Mouse (Mus musculus) hindbrain, embryonic 13.5 days (tissue): ENCODE data around the gene Olfr145. TPM values are rescaled to one million over a fixed set of nuclear protein-coding genes. Genes with fewer than 3 reads are reported as not detected.

Experiments
- ATAC-seq: fragments of 200-750 bp; cut with Nextera tagmentation; 2 replicates; pipeline ENCODE4 v1.8.0; 2017; ENCODE audit warnings: moderate TSS enrichment; ENCODE audit not compliant: low FRiP score
- H3K27ac ChIP-seq: fragments of 300-500 bp; sonication (generic); 2 replicates; pipeline ENCODE4 v1.5.1; 2015; ENCODE audit warnings: inconsistent platforms, mild to moderate bottlenecking, moderate library complexity
- H3K27me3 ChIP-seq: fragments of 300-500 bp; sonication (generic); 2 replicates; pipeline ENCODE4 v1.6.1; 2015; ENCODE audit warnings: mild to moderate bottlenecking, inconsistent platforms
- H3K36me3 ChIP-seq: fragments of 300-500 bp; sonication (generic); 2 replicates; pipeline ENCODE4 v1.6.1; 2015; ENCODE audit warnings: mild to moderate bottlenecking, inconsistent platforms
- H3K4me1 ChIP-seq: fragments of 300-500 bp; sonication (generic); replicated peaks from 2 replicates; pipeline ENCODE4 v1.6.1; 2015; ENCODE audit warnings: inconsistent platforms
- H3K4me2 ChIP-seq: fragments of 300-500 bp; sonication (generic); 2 replicates; pipeline ENCODE4 v1.6.1; 2015; ENCODE audit warnings: inconsistent platforms, mild to moderate bottlenecking, moderate library complexity
- H3K4me3 ChIP-seq: fragments of 300-500 bp; sonication (generic); 2 replicates; pipeline ENCODE4 v1.5.1; 2015; ENCODE audit warnings: mild to moderate bottlenecking, inconsistent platforms
- H3K9ac ChIP-seq: fragments of 300-500 bp; sonication (generic); 2 replicates; pipeline ENCODE4 v1.6.1; 2015; ENCODE audit warnings: mild to moderate bottlenecking, inconsistent platforms
- H3K9me3 ChIP-seq: fragments of 300-500 bp; sonication (generic); 2 replicates; pipeline ENCODE4 v1.6.1; 2016; ENCODE audit warnings: inconsistent platforms
- WGBS: fragments of 180-500 bp; shearing (Covaris S2); methylation state at CpG from one replicate; pipeline ENCODE4 v1.1.7; 2015; 5-methylcytosine and 5-hydroxymethylcytosine counted together
- polyA plus RNA-seq: library from polyadenylated mRNA; unstranded; fragments of >200 nt; fragmentation: Nextera tagmentation; extraction: Ambion mirVana; gene quantifications from 2 replicates; pipeline ENCODE4 v1.2.1, GENCODE M21; 2015

The Olfr145 gene
- polyA plus RNA-seq = not detected in 2 replicates

DNA sequence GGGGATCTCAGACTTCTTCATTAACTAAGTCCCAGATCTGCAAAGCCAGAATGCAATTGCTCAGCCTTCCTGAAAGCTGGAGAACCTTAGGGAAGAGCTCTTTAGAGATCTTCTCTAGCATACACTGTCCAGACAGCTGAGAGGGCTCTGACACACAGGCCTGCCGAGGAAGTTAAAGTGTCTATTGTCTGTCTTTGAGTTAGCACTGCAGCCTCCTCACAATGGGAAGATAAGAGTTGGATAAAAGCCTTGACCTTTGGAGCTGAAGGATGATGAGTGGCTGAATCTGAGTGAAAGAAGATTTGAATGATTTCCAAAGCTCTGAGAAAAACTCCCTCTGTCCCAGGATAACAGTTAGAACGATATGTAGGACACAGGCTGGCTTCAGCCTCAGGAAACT, at the start of gene Olfr145:
Olfr145 (plus strand) TSS at position 64 of the 400 bp plus-strand sequence.
- no peak within 1 kb of the TSS for H3K4me3 ChIP-seq
- H3K27ac ChIP-seq = no peak within 1 kb of the TSS
- H3K9me3 ChIP-seq = no peaks in the 10 kb centered on the region
- H3K27me3 ChIP-seq = no peaks in the 10 kb centered on the region
- H3K9ac ChIP-seq = no peak within 1 kb of the TSS
- H3K4me2 ChIP-seq = no peak within 1 kb of the TSS
- no peak for ATAC-seq
- no peaks in the 10 kb centered on the region for H3K4me1 ChIP-seq
- no peaks in the 10 kb centered on the region for H3K36me3 ChIP-seq
- 28% methylated on average over 2 of the region's 2 CpGs for WGBS

DNA sequence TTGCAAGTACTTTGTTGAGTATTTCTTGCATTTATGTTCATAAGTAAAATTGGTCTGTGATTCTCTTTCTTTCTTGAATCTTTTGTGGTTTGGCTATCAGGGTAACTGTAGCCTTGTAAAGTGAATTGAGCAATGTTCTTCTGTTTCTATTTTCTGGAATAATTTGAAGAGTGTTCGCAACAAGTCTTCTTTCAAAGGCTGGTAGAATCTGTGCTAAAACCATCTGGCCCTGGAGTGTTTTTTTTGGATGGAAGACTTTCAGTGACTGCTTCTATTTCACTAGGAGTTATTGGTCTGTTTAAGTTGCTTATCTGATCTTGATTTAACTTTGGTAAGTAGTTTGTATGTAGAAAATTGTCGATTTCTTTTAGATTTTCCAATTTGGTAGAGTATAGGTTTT, 47.3 kb upstream of the Olfr145 start:
- ATAC-seq = no peak
- 94% methylated on average over 2 of the region's 2 CpGs for WGBS
- no peak overlapping the region for H3K9ac ChIP-seq

DNA sequence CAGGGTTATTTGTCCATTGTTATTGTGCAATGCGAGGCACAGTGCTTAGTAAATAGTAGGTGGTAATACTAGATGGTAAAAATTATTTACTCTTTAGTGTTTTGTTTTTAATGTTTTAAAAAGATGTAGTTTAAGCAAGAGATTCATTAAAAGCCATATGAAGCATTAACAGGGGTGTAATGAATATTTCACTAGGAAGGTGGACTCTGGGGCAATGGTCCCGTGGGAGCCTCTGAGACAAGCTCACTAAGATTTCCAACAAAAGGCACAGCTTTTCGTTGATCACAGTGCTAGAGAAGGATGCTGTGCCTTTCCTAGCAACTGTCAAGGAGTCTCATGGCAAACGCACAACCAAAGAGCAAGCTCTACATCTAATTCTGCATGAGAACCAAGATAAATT, 42.6 kb upstream of the Olfr145 start, which contains the start of gene Olfr877:
Olfr877 (plus strand) TSS at position 301 of the 400 bp plus-strand sequence.
- Histone ChIP-seq H3K27ac (no peak within 1 kb of the TSS), H3K9me3 (no peaks in the 10 kb centered on the region), H3K36me3 (no peaks in the 10 kb centered on the region), H3K4me3 (no peak within 1 kb of the TSS), H3K9ac (no peak within 1 kb of the TSS), H3K4me1 (no peaks in the 10 kb centered on the region), H3K4me2 (no peak within 1 kb of the TSS), H3K27me3 (no peaks in the 10 kb centered on the region)
- 79% methylated on average over 4 of the region's 4 CpGs for WGBS
- no peak for ATAC-seq

More for the DNA sequence above, 47.3 kb upstream of the Olfr145 start:
- Histone ChIP-seq H3K4me3 (no peak overlapping the region), H3K4me1 (no peaks in the 10 kb centered on the region), H3K9me3 (no peaks in the 10 kb centered on the region), H3K36me3 (no peaks in the 10 kb centered on the region), H3K27ac (no peak overlapping the region), H3K27me3 (no peaks in the 10 kb centered on the region), H3K4me2 (no peak overlapping the region)

DNA sequence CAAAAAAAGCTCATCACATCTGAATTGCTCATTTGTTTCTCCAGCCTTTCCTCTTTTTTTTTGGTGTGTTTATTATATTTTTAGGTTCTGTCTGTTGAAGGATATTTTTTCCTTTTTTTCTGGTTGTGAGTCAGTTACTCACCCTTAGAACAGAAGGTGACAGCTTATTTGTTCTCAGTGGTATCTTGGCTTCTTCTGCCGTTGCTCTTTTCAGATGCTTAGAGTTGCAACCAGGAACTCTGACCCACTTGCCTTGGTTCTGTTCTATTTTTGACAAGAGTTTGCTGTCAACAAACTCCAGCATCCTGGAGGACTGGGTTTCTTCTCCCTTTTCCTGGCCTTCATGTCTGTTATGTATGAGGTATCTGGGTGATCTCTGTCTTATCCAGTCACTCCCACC, 33.2 kb upstream of the Olfr145 start:
- Histone ChIP-seq H3K36me3 (no peaks in the 10 kb centered on the region), H3K27me3 (no peaks in the 10 kb centered on the region), H3K4me2 (no peak overlapping the region), H3K4me1 (no peaks in the 10 kb centered on the region), H3K4me3 (no peak overlapping the region), H3K27ac (no peak overlapping the region), H3K9ac (no peak overlapping the region), H3K9me3 (no peaks in the 10 kb centered on the region)
- WGBS = 79% methylated on average over 1 of the region's 1 CpGs
- ATAC-seq = no peak

DNA sequence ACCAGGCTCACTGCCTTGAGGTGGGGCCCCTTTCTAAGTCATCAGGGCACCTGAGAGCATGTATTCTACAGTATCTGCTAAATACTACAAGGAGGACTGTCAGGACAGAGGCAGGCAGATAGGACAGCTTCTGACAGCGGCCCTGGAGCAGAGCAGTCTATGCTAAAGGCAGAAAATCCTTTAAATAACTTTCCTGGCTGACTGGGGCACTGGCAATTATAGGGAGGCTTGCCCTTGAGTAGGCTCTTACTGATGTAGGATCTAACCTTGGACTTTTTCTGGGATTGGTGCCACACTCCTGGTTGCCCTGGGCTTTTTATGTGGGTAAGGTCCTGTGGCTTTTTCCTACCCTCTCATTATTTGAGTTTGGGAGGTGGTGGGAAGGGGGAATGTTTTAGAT, 26.3 kb upstream of the Olfr145 start:
- no peak overlapping the region for H3K9ac ChIP-seq
- H3K27ac ChIP-seq = no peak overlapping the region
- H3K4me1 ChIP-seq = no peaks in the 10 kb centered on the region
- H3K27me3 ChIP-seq = no peaks in the 10 kb centered on the region
- no peaks in the 10 kb centered on the region for H3K36me3 ChIP-seq
- 78% methylated on average over 1 of the region's 1 CpGs for WGBS
- ATAC-seq = no peak
- H3K4me2 ChIP-seq = no peak overlapping the region
- no peaks in the 10 kb centered on the region for H3K9me3 ChIP-seq
- H3K4me3 ChIP-seq = no peak overlapping the region

DNA sequence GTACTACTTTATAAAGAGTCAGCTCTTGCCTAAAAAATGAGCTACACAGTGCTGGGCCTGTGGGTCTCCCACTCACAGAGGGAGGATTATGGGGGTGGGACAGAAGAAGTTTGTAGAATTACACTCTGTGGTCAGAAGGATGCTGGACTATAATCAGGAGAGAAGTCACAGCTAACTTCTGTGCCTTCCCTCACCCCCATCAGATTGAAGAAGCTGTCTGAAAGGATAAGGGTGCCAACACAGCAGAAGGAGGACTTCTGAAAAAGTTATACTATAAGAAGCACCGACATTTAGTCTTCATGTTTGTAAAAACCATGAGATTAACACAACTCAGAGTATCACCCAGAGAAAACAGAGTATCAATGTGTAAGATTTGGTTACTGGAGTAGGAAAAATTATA, 25.4 kb upstream of the Olfr145 start:
- H3K4me3 ChIP-seq = no peak overlapping the region
- H3K4me1 ChIP-seq = no peaks in the 10 kb centered on the region
- no peak overlapping the region for H3K9ac ChIP-seq
- no peaks in the 10 kb centered on the region for H3K36me3 ChIP-seq
- no peak overlapping the region for H3K27ac ChIP-seq
- no peak for ATAC-seq
- H3K4me2 ChIP-seq = no peak overlapping the region
- H3K9me3 ChIP-seq = no peaks in the 10 kb centered on the region
- WGBS = 92% methylated on average over 1 of the region's 1 CpGs
- H3K27me3 ChIP-seq = no peaks in the 10 kb centered on the region

GRCm38 (mm10) chr9:37871536-37871935, 25.0 kb upstream of the Olfr145 start:
- WGBS = 63% methylated on average over 1 of the region's 1 CpGs
- no peaks in the 10 kb centered on the region for H3K4me1 ChIP-seq

DNA sequence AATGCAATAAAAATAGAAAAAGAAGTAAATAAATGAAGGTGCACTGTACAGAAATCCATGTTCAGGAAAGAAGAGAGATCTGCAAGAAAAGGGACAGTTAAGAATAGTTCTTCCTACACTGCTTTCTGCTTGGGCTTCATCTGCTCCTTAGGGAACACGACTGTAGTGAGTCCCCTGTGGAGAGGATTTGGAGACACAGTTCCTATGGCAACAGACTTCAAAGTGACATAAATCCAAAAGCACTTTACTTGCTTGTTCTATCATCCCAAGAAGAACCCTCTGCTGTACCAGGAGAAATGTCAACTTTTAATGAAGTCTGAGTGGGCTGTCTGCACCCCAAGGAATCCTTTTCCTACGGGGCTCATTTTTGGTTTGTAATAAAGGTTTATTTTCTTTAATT, 5.6 kb upstream of the Olfr145 start:
- Histone ChIP-seq H3K9ac (no peak overlapping the region), H3K27ac (no peak overlapping the region), H3K4me2 (no peak overlapping the region), H3K9me3 (no peaks in the 10 kb centered on the region), H3K4me3 (no peak overlapping the region), H3K4me1 (no peaks in the 10 kb centered on the region), H3K36me3 (no peaks in the 10 kb centered on the region), H3K27me3 (no peaks in the 10 kb centered on the region)
- ATAC-seq = no peak
- 30% methylated on average over 2 of the region's 2 CpGs for WGBS

More at GRCm38 (mm10) chr9:37871536-37871935, 25.0 kb upstream of the Olfr145 start:
- no peak overlapping the region for H3K9ac ChIP-seq
- H3K4me2 ChIP-seq = no peak overlapping the region
- H3K36me3 ChIP-seq = no peaks in the 10 kb centered on the region
- H3K27ac ChIP-seq = no peak overlapping the region
- no peak overlapping the region for H3K4me3 ChIP-seq
- no peak for ATAC-seq
- no peaks in the 10 kb centered on the region for H3K27me3 ChIP-seq
- no peaks in the 10 kb centered on the region for H3K9me3 ChIP-seq

DNA sequence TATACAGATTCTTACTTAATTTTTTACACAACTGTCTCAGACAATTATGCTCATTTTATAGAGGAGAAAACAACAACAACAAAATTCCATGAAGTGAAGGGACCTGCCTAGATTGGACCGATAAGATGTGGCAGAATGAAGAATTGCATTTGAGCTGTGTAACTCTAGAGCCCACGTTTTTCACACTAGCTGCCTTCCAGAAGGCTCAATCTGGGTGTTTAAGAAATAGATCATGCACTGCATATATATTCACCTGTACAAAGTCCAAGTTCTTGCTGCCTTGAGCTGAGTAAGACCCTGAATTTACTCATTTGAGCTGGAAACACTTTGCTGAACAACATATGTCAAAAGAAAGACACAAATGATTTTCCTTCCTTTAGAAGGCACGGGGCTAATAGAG, 9.0 kb downstream of the Olfr145 start:
- H3K9me3 ChIP-seq = no peaks in the 10 kb centered on the region
- no peak overlapping the region for H3K27ac ChIP-seq
- H3K27me3 ChIP-seq = no peaks in the 10 kb centered on the region
- H3K4me2 ChIP-seq = no peak overlapping the region
- 81% methylated on average over 3 of the region's 3 CpGs for WGBS
- no peaks in the 10 kb centered on the region for H3K36me3 ChIP-seq
- no peak for ATAC-seq
- no peak overlapping the region for H3K4me3 ChIP-seq
- H3K4me1 ChIP-seq = no peaks in the 10 kb centered on the region
- H3K9ac ChIP-seq = no peak overlapping the region

GRCm38 (mm10) chr9:37917540-37917939, 21.0 kb downstream of the Olfr145 start, which contains the start of gene Olfr878:
TSS of gene Olfr878 (plus strand) at chr9:37917840.
- H3K4me3 ChIP-seq = no peak within 1 kb of the TSS
- no peaks in the 10 kb centered on the region for H3K4me1 ChIP-seq
- 75% methylated on average over 2 of the region's 2 CpGs for WGBS
- no peak within 1 kb of the TSS for H3K27ac ChIP-seq
- no peaks in the 10 kb centered on the region for H3K27me3 ChIP-seq
- no peak for ATAC-seq
- H3K9me3 ChIP-seq = no peaks in the 10 kb centered on the region
- no peak within 1 kb of the TSS for H3K4me2 ChIP-seq
- no peaks in the 10 kb centered on the region for H3K36me3 ChIP-seq
- H3K9ac ChIP-seq = no peak within 1 kb of the TSS

GRCm38 (mm10) chr9:37918018-37918417, 21.5 kb downstream of the Olfr145 start:
- Histone ChIP-seq H3K9me3 (no peaks in the 10 kb centered on the region), H3K9ac (no peak overlapping the region), H3K4me1 (no peaks in the 10 kb centered on the region), H3K27me3 (no peaks in the 10 kb centered on the region), H3K27ac (no peak overlapping the region), H3K4me2 (no peak overlapping the region), H3K36me3 (no peaks in the 10 kb centered on the region), H3K4me3 (no peak overlapping the region)
- WGBS = 56% methylated on average over 1 of the region's 1 CpGs
- ATAC-seq = no peak

DNA sequence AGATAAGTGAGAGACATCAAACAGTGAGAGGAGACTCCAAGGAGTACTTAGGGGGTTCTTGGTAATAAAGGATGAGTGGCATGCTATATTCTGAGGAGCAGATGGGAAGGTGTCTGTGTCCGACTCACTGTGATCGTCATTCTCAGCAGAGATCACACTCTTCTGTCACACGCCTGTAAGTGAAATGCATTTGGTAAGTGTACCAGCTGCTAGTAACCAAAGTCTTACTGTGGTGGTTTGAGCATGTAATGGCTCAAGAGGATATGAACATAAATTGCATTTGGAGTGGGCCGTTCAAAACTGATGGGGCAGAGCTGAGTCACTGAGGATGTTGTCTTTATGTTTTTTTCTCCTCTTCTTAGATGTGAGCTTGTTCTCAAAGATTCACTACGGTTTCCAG, 27.7 kb downstream of the Olfr145 start:
- no peaks in the 10 kb centered on the region for H3K27me3 ChIP-seq
- H3K4me2 ChIP-seq = no peak overlapping the region
- H3K36me3 ChIP-seq = no peaks in the 10 kb centered on the region
- no peak overlapping the region for H3K9ac ChIP-seq
- no peak overlapping the region for H3K27ac ChIP-seq
- H3K9me3 ChIP-seq = no peaks in the 10 kb centered on the region
- ATAC-seq = no peak
- WGBS = 89% methylated on average over 5 of the region's 5 CpGs
- H3K4me1 ChIP-seq = no peaks in the 10 kb centered on the region
- no peak overlapping the region for H3K4me3 ChIP-seq

GRCm38 (mm10) chr9:37925445-37925844, 28.9 kb downstream of the Olfr145 start:
- 71% methylated on average over 2 of the region's 2 CpGs for WGBS
- Histone ChIP-seq H3K4me2 (no peak overlapping the region), H3K27me3 (no peaks in the 10 kb centered on the region), H3K9me3 (no peaks in the 10 kb centered on the region), H3K36me3 (no peaks in the 10 kb centered on the region), H3K9ac (no peak overlapping the region), H3K4me1 (no peaks in the 10 kb centered on the region), H3K4me3 (no peak overlapping the region), H3K27ac (no peak overlapping the region)
- no peak for ATAC-seq
